Comparison of ENCODE assay signal across 22 mouse cellular contexts in the genomic region with DNA sequence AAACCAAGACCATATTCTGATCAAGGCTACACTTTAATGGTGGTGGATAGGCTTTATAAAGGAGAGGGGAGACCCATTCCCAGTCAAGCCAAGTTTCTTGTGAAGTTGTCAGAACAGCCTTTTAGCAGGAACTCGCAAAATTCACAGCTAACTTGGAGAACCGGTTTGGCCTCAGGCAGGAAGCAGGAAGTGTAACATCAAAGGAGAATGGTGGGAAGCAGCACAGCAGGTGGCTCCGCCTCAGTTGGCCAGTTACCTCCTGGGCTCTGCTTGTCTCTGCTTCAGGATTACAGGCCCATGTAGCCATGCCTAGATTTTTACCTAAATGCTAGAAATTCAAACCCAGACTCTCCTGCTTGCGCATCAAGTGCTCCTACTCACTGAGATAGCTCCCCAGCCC.
A peak's percentile ranks its signal among the peaks of the same experiment; 100 is the strongest.
DNase-seq lines count a peak whose midpoint lies in the region; ATAC-seq and TF ChIP-seq lines count a peak whose summit lies in the region.
"Had no signal": no experiment of that assay in that cellular context is flagged by ENCODE, and none has a peak within 500 bp of the region (broad histone marks: within the 10 kb centered on the region; RNA-seq: fewer than 3 reads in every experiment).

No protein-coding gene starts in this region.

- no peak overlapping the region for H3K4me3 ChIP-seq in kidney, adult 2 months (ENCODE audit: insufficient read depth, low read depth, low read length)
- no peak overlapping the region for H3K4me3 ChIP-seq in embryonic facial prominence, embryonic 11.5 days (ENCODE audit: low read depth, low read length)
- H3K4me3 ChIP-seq in limb, embryonic 11.5 days (ENCODE audit: low read depth, low read length), result no peak overlapping the region
- no peak overlapping the region for H3K4me3 ChIP-seq in forebrain, embryonic 14.5 days (ENCODE audit: low read depth, low read length)
- H3K4me3 ChIP-seq: heart, embryonic 15.5 days; hindbrain, embryonic 15.5 days; kidney, embryonic 15.5 days; limb, embryonic 12.5 days; liver, embryonic 12.5 days; lung, embryonic 15.5 days had no signal

- no peak overlapping the region for H3K27ac ChIP-seq in kidney, adult 2 months (ENCODE audit: insufficient read depth, low read depth, low read length)
- H3K27ac ChIP-seq in embryonic facial prominence, embryonic 11.5 days (replicated peaks; ENCODE audit: low read depth, low read length), result no peak overlapping the region
- no peak overlapping the region for H3K27ac ChIP-seq in limb, embryonic 11.5 days (replicated peaks; ENCODE audit: low read depth, low read length)
- no peak overlapping the region for H3K27ac ChIP-seq in forebrain, embryonic 14.5 days (ENCODE audit: low read depth, low read length)
- H3K27ac ChIP-seq: heart, embryonic 15.5 days; hindbrain, embryonic 15.5 days; kidney, embryonic 15.5 days; limb, embryonic 12.5 days; liver, embryonic 12.5 days; lung, embryonic 15.5 days had no signal

- no peaks in the 10 kb centered on the region for H3K36me3 ChIP-seq in kidney, adult 2 months (ENCODE audit: control insufficient read depth, insufficient read depth, low read length)
- no peaks in the 10 kb centered on the region for H3K36me3 ChIP-seq in embryonic facial prominence, embryonic 11.5 days (replicated peaks; ENCODE audit: control insufficient read depth, insufficient read depth, low read depth, low read length)
- H3K36me3 ChIP-seq in limb, embryonic 11.5 days (ENCODE audit: control insufficient read depth, insufficient read depth, low read length), result no peaks in the 10 kb centered on the region
- H3K36me3 ChIP-seq in forebrain, embryonic 14.5 days (ENCODE audit: control insufficient read depth, insufficient read depth, low read length), result no peaks in the 10 kb centered on the region
- H3K36me3 ChIP-seq: heart, embryonic 15.5 days; hindbrain, embryonic 15.5 days; kidney, embryonic 15.5 days; limb, embryonic 12.5 days; liver, embryonic 12.5 days; lung, embryonic 15.5 days had no signal

- no peak for ATAC-seq in embryonic facial prominence, embryonic 11.5 days (replicated peaks; ENCODE audit: insufficient number of reproducible peaks, low FRiP score, low TSS enrichment, low read depth)
- no peak for ATAC-seq in limb, embryonic 11.5 days (ENCODE audit: insufficient number of reproducible peaks, low FRiP score, low TSS enrichment, low read depth)
- no peak for ATAC-seq in forebrain, embryonic 14.5 days
- ATAC-seq: intestine, embryonic 16.5 days; liver, embryonic 12.5 days had no signal

- H3K27me3 ChIP-seq in kidney, adult 2 months (replicated peaks; ENCODE audit: control insufficient read depth, insufficient read depth, low read length), result no peaks in the 10 kb centered on the region
- no peaks in the 10 kb centered on the region for H3K27me3 ChIP-seq in embryonic facial prominence, embryonic 11.5 days (ENCODE audit: control insufficient read depth, insufficient read depth, low read length)
- no peaks in the 10 kb centered on the region for H3K27me3 ChIP-seq in limb, embryonic 11.5 days (ENCODE audit: control insufficient read depth, insufficient read depth, low read length)
- H3K27me3 ChIP-seq in forebrain, embryonic 14.5 days (replicated peaks; ENCODE audit: control insufficient read depth, insufficient read depth, low read length), result no peaks in the 10 kb centered on the region
- H3K27me3 ChIP-seq: heart, embryonic 15.5 days; hindbrain, embryonic 15.5 days; kidney, embryonic 15.5 days; limb, embryonic 12.5 days; liver, embryonic 12.5 days; lung, embryonic 15.5 days had no signal

- H3K4me1 ChIP-seq in kidney, adult 2 months (ENCODE audit: control insufficient read depth, insufficient read depth, low read length), result no peaks in the 10 kb centered on the region
- H3K4me1 ChIP-seq in embryonic facial prominence, embryonic 11.5 days (ENCODE audit: control insufficient read depth, insufficient read depth, low read length), result no peaks in the 10 kb centered on the region
- H3K4me1 ChIP-seq in limb, embryonic 11.5 days (ENCODE audit: control insufficient read depth, insufficient read depth, low read length), result no peaks in the 10 kb centered on the region
- H3K4me1 ChIP-seq in forebrain, embryonic 14.5 days (ENCODE audit: control insufficient read depth, insufficient read depth, low read length), result no peaks in the 10 kb centered on the region
- H3K4me1 ChIP-seq: heart, embryonic 15.5 days; hindbrain, embryonic 15.5 days; kidney, embryonic 15.5 days; limb, embryonic 12.5 days; liver, embryonic 12.5 days; lung, embryonic 15.5 days had no signal

- no peaks in the 10 kb centered on the region for H3K9me3 ChIP-seq in embryonic facial prominence, embryonic 11.5 days (replicated peaks; ENCODE audit: control insufficient read depth, low read length)
- no peaks in the 10 kb centered on the region for H3K9me3 ChIP-seq in limb, embryonic 11.5 days (ENCODE audit: control insufficient read depth, low read length)
- no peaks in the 10 kb centered on the region for H3K9me3 ChIP-seq in forebrain, embryonic 14.5 days (replicated peaks; ENCODE audit: control insufficient read depth, low read length)
- H3K9me3 ChIP-seq: heart, embryonic 15.5 days; hindbrain, embryonic 15.5 days; kidney, embryonic 15.5 days; limb, embryonic 12.5 days; liver, embryonic 12.5 days; lung, embryonic 15.5 days had no signal

- no peak overlapping the region for H3K9ac ChIP-seq in embryonic facial prominence, embryonic 11.5 days (replicated peaks; ENCODE audit: low read length)
- H3K9ac ChIP-seq in limb, embryonic 11.5 days (ENCODE audit: low read length), result no peak overlapping the region
- no peak overlapping the region for H3K9ac ChIP-seq in forebrain, embryonic 14.5 days (ENCODE audit: low read length)
- H3K9ac ChIP-seq: heart, embryonic 15.5 days; hindbrain, embryonic 15.5 days; kidney, embryonic 15.5 days; limb, embryonic 12.5 days; liver, embryonic 12.5 days; lung, embryonic 15.5 days had no signal

- 43% methylated on average over 4 of the region's 4 CpGs for WGBS in kidney, adult 2 months
- WGBS in embryonic facial prominence, embryonic 11.5 days, result 49% methylated on average over 4 of the region's 4 CpGs
- 39% methylated on average over 4 of the region's 4 CpGs for WGBS in limb, embryonic 11.5 days
- WGBS in forebrain, embryonic 14.5 days, result 73% methylated on average over 4 of the region's 4 CpGs

- no peak for TF ChIP-seq POLR2A in kidney, adult 2 months (IDR thresholded peaks at IDR 0.05; ENCODE audit: low read depth, low read length)

- H3K4me2 ChIP-seq in embryonic facial prominence, embryonic 11.5 days (ENCODE audit: low read depth, low read length), result no peak overlapping the region
- no peak overlapping the region for H3K4me2 ChIP-seq in limb, embryonic 11.5 days (ENCODE audit: low read depth, severe bottlenecking)
- no peak overlapping the region for H3K4me2 ChIP-seq in forebrain, embryonic 14.5 days (ENCODE audit: low read length)
- H3K4me2 ChIP-seq: heart, embryonic 15.5 days; hindbrain, embryonic 15.5 days; kidney, embryonic 15.5 days; limb, embryonic 12.5 days; liver, embryonic 12.5 days; lung, embryonic 15.5 days had no signal

- TF ChIP-seq CTCF in kidney, adult 2 months (conservative IDR thresholded peaks at IDR 0.05; ENCODE audit: insufficient read depth, insufficient read length, low read depth, low read length), result no peak

- DNase-seq in kidney, postnatal 4 days, result peak; percentile 1 to 10
- no peak for DNase-seq in kidney, adult 2 months
- DNase-seq in R1 (ENCODE audit: low read depth, low spot score), result peak; percentile 53
- peak; percentile 15 for DNase-seq in embryonic facial prominence, embryonic 11.5 days (ENCODE audit: low spot score)
- peak; percentile 29 for DNase-seq in limb, embryonic 11.5 days (ENCODE audit: low spot score)
- DNase-seq in forebrain, embryonic 14.5 days (ENCODE audit: low spot score), result no peak
- no peak for DNase-seq in thymus, postnatal 10 days (ENCODE audit: low spot score in 2 of 2)
- DNase-seq: adrenal gland, adult 2 months; cerebellum, adult 11-12 months; heart, postnatal 4 days; lung, postnatal 4 days; midbrain, embryonic 14.5 days; right cerebral cortex, postnatal 25 days; spleen, adult 18-20 months; thymus, postnatal 36 days had no signal

Comparison
In these comparisons a context has a peak if more than half of its experiments do, and no peak if none do; other contexts are left out.
1. DNase-seq: peak in kidney, postnatal 4 days (2 of 2), R1 (single experiment), embryonic facial prominence, embryonic 11.5 days (single experiment) and limb, embryonic 11.5 days (single experiment); none in kidney, adult 2 months (single experiment), forebrain, embryonic 14.5 days (single experiment) and thymus, postnatal 10 days (0 of 2).